Mouse (Mus musculus): ENCODE data around the gene Igfbp7.

Igfbp7 gene

DNA sequence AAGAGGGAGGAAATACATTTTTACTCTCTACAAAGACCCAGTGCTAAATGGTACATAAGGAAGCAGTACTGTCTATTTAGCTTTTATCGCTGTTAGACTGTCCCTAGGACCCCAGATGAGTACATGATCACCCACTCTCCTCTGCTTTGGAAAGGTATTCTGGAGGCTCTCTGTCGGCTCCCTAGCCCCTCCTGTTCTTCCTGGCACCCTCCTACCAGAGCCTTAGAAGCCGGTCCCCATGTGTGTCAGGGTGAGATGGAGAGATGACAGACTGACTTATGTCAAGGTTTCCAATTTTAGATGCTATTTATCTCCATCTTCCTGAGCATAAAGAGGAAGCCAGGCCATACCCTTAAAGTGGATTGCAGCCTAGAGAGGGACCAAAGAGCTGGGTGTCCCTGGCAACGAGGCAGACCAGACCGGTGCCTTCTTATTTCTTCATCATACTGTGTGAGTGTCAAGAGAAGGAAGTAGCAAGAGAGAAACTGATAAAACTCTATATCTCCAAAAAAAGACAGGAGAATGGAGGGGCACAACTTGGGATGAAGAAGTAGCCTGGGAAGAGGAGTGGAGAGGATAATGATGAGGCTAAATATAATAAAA is 2.3 kb downstream of the Igfbp7 start:
- DNase-seq (ENCODE audit: low spot score in 2 of 2): no peak

DNA sequence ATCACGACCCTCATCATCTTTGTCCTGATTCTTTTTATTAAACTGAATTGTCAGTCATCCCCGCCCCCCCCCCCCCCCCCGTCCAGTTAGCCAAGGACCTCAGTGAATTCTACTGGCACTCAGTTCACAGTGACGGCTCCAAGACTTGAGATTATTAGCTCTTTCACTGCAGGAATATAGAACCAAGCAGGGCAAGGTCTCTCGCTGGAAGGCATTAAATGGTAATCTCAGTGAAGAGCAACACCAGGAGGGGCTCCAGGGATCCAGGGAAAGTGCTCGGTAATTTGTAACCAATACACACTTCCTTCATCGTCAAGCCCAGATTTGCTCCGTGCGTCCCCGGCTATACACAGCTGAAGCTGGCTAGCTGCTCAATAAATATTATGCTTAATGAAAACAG is 2.9 kb downstream of the Igfbp7 start:
- DNase-seq (ENCODE audit: low spot score in 2 of 2): no peak

DNA sequence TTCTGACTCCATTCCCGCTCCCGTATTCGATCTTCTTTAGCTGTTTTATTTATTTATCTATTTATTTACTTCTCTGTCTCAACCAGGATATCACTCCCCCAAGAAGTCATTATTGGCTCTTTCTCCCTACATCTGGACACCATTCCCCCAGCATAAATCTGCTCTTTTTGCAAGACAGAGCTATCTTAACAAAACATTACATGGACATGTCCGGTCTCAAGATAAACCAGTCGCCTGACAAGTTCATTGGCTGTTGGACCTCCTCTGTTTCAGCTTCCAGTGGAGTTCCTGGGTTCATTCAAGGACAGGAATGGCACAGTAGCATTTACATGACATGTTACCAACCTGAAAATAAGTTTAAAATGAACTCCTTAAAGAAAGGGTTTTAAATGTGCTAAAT is 4.9 kb downstream of the Igfbp7 start:
- DNase-seq (ENCODE audit: low spot score in 2 of 2): no peak

- no peak for DNase-seq (ENCODE audit: low spot score in 2 of 2)
Observed at GRCm38 (mm10) chr5:77402137-77402536, 5.7 kb downstream of the Igfbp7 start.

DNA sequence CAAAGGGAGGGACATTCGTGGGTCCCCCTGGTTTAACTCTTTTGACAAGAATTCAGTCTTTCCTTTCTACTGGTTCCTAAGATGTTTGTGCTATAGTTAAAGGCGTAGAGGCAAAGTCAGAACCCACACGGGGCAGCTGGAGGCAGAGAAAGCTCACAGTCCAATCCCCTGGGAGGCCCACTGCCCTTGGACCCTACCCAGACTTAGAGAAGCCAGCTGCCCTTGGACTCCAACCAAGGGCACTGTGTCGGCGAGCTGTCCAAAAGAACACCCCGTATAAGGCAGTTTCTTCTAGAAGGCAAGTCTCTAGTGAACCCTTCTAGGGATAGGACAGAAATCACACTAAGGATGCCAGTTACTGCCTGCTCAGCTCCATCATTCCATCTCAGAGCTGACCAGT is 7.0 kb downstream of the Igfbp7 start:
- peak in 1 of 2 experiments; percentile 53 for DNase-seq (ENCODE audit: low spot score in 2 of 2)

DNA sequence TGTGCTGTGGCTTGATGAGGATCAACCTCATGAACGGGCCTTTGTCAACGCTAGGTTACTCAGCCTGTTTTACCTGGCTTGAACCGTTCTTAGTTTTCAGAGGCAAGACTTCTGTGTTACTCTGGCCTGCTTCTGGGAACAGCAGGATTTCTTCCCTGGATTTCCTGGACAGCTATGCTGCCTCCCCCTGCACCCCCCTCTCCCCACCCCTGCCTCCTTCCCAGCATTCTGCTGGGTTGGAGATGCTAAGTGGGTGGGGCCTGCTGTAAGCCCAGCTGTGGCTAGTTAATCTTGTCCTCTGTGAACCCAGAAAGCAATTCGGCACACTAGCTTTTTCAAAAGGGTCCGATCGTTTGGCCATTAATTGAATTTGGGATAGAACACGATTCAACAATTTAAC is 7.7 kb downstream of the Igfbp7 start:
- DNase-seq (ENCODE audit: low spot score in 2 of 2): no peak

- DNase-seq (ENCODE audit: low spot score in 2 of 2): no peak
Observed at GRCm38 (mm10) chr5:77399076-77399475, 8.8 kb downstream of the Igfbp7 start.

DNA sequence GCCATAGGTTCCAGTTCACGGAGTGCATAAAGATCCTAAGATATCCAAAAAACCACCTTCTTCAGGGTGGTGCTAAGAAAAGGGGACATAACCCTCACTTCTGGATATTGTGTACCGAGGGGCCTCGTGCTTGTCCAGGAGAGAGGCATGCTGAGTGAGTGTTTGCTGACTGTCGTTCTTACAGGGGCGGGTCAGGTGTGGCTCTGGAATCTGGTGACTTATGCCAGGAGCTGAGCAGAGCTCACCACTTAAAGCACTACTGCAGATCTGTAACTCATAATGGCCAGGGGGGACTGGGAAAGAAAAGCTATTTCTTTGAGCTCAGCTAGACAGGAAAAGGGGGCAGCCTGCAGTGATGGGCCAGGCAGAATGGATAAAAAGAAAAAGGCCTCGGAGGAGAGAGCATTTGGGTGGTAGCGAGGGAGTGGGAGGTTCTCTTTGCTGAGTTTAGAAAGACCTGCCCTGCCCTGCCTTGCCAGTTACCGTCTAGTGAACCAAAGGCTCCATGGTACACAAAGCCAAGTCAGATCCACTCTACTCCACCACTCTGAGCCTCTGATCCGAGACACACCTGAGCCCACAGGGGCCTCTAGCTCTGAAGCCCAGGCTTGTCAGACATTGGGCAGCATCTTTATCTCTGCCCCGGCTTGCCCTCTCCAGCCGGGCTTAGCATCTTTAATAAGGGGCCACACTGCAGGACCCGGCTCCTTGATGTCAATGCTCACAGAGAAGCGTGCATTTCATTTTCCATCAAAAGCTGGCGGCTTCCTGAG is 9.4 kb downstream of the Igfbp7 start:
- DNase-seq (ENCODE audit: low spot score in 2 of 2): peak in 1 of 2 experiments; percentile 32

DNA sequence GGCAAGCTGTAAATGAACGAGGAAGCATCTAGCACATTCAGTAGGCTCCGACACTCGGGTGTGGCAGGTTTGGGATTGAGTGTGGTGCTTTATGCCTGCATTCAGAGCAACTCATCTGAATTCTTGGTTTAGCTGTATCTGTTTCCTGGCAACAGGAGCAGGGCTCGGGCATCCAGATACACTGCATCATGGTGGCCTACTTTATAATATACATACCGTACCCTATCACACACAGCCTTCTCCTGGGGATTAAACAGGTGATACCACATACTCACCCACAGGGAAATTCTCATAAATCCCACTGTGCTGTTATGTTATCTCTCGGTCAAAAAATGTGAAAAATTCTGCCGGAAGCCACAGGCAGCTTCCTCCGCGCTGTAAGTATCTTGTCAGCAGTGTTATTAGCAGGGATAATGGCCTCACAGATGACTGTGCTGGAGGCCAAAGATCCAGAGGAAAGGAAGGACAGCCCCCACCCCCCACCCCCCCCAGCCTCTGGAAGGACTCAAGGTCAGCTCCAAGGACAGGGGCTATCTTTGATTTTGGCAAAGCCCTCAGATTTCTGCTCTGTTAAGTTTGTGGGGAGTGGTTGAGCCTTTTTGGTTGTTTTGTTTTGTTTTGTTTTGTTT is 13.7 kb downstream of the Igfbp7 start:
- DNase-seq (ENCODE audit: low spot score in 2 of 2): no peak

GRCm38 (mm10) chr5:77393094-77393619 is 14.7 kb downstream of the Igfbp7 start:
- DNase-seq (ENCODE audit: low spot score in 2 of 2): no peak

DNA sequence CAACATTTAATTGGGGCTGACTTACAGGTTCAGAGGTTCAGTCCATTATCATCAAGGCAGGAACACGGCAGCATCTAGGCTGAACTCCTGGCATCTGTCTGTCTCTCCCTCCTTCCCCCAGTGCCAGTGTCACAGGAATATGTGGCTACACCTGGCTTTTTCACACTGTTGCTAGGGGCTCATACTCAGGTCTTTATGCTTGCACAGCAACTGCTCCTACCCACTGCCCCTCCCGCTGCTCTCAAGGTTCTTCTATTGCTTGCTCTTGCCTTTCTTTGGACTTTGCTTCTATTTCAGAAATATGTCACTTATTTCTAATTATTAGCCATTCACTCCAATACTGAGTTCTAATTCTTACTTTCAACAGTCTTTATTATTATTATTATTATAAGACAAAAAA is 17.6 kb downstream of the Igfbp7 start:
- no peak for DNase-seq (ENCODE audit: low spot score in 2 of 2)

DNA sequence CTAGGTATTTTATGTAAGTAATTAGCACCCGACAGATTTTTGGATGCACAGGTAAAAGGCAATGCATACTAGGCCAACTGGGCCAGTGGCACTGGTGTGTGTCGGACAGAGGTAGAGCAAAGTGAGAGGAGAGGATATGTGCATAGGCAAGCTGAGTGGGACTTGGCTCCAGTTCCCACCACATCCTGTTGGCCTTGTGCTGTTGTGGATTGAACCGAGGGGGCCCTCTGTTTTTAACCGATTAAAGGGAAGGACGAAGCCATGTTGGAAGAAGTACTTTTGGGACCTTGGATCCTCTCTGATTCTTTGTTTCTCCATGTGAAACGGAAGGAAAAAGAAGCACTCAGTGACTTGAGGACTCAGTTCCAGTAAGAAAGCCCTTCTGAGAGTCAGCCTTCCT is 19.5 kb downstream of the Igfbp7 start:
- DNase-seq (ENCODE audit: low spot score in 2 of 2): no peak

- DNase-seq (ENCODE audit: low spot score in 2 of 2): no peak
Observed at GRCm38 (mm10) chr5:77387414-77387704, 20.5 kb downstream of the Igfbp7 start.

DNA sequence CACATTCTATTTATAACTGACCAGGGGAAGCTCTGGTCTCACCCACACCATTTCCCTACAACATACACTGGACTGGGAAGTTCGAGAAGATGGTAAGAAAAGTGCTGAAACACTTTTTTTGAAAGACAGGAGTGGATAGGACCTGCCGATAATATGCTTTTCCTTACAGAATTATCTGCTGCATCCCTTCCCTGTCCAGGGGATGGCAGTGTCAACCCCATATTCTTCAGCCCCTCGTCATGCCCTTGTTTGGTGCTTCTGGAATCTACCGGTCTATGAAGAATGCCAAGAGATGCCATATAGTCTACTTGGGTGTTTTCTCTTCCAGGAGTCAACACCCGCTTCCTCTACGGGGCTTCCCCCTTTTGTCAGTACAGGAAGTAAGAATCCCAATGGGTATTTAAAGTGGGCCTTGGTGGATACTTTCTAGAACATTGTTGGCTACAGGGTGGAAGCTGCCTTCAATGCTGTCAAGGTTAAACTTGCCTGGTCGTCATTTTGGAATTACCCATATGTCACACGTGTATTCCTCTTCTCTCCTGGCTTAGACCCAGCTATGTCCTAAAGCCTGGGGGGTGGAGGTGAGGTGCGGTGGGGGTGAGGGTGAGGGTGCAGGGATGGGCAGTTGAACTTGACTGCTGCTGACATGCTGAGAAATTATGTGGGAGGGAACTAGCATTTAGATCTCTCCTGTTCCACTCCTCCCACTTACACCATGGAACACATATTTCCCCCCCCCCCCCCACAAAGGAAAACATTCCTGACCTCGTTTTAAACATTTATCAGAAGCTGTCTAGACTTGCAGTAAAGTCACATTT is 21.0 kb downstream of the Igfbp7 start:
- no peak for DNase-seq (ENCODE audit: low spot score in 2 of 2)

- no peak for DNase-seq (ENCODE audit: low spot score in 2 of 2)
Observed at GRCm38 (mm10) chr5:77385900-77386595, 21.8 kb downstream of the Igfbp7 start.

DNA sequence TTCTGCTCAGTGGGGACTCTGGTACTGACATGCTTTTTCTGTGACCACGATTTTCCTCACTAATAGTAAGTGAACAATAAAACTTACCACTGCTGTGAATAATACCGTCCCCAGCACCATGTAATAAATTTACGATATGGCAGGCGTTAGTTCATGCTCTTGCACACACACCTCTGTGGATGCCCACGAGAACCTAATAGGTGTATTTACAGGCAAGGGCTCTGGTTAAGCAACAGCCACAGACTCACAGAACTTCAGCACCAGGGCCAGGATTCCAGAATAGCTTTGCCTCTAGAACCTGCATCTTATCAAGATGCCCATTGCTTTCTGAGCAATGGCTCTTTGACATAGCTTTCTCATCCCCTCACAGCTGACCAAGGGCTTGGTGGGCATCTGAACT is 22.6 kb downstream of the Igfbp7 start:
- no peak for DNase-seq (ENCODE audit: low spot score in 2 of 2)

DNA sequence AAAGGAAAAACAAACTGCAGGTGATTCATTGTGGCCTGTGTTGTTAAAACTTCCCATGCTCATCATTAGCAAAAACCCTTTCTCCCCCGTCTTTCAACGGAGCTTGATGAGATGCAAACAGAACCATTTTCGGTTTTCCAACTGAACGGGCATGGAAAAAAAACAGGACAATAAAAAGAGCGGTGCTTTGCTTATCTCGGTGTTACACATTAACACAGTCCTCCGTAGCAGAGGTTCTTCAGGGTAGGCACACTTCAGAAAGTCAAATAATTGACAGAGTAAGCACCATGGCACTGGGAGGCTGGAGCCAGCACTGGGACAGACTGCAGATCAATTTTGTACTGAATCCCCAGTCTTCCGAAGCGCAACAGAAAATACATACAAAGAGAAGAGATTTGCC is 23.1 kb downstream of the Igfbp7 start:
- DNase-seq (ENCODE audit: low spot score in 2 of 2): no peak

DNA sequence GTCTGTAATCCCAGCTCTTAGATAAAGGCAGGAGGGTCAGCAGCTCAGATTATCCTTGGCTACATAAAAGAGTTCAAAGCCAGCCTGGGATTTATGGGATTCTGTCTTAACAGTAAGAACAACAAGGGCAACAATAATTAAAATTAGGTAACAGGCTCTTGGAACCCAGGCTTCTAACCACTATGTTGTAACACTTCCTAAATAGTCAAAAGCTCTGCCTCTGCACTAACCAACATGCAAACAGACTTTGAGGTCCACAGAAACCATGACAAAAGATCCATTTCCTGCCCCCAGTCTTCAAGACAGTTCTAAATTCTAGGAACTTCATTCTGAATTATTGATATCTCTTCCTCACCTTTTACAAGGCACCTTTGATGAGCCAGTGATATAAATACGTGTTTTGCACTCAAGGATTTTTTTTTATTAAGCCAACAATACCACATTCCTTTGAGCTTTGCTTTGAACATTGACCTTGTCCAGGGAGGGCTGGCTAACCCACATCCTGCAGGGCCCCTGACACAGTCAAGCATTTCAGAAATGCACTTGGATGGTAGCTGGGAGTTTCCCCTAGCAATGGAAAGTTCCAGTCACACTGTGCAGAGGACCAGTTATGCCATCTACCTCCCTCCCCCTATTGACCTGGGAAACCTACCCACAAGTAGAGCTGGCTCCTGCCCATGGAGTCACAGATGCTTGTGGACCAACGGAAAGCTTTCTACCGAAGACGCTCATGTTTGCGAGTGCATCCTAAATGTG is 23.9 kb downstream of the Igfbp7 start:
- no peak for DNase-seq (ENCODE audit: low spot score in 2 of 2)

DNA sequence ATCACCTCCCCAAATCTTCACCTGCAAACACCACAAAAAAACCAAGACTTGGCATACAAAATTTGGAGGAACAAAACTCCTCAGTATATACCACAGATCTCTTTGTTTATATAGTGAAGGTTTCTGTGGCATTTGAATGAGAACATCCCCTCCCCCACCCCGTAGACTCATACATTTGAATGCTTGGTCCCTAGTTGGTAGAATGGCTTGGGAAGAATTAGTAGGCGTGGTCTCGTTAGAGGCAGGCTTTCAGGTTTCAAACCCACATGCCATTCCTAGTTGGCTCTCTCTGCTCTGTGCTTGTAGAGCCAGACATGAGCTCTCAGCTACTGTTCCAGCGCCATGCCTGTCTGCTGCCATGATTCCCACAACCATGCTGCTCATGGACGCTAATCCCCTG is 26.2 kb downstream of the Igfbp7 start:
- no peak for DNase-seq (ENCODE audit: low spot score in 2 of 2)

- DNase-seq (ENCODE audit: low spot score in 2 of 2): no peak
Observed at GRCm38 (mm10) chr5:77381283-77381682, 26.6 kb downstream of the Igfbp7 start.

Measured in urinary bladder, postnatal 36 days (tissue).